Mouse (Mus musculus) small intestine, adult 2 months (tissue): ENCODE measurements around the gene Onecut1.

Source experiments
- CTCF ChIP-seq: fragments of 200-500 bp; IDR thresholded peaks from 2 replicates; pipeline ENCODE4 v1.5.1; 2012; ENCODE audit warnings: low read depth, mild to moderate bottlenecking, control low read depth, inconsistent platforms, low read length, moderate library complexity, mixed read lengths; ENCODE audit not compliant: insufficient replicate concordance, insufficient read length; ENCODE audit errors: extremely low read depth
- POLR2A ChIP-seq: fragments of 200-500 bp; IDR thresholded peaks from 2 replicates; pipeline ENCODE4 v1.6.1; 2012; ENCODE audit warnings: low read depth, mild to moderate bottlenecking, control low read depth, inconsistent platforms, low read length, moderate library complexity

- TF ChIP-seq CTCF (no peak), POLR2A (no peak)
Measured at GRCm38 (mm10) chr9:74858111-74858510, 3.6 kb upstream of the Onecut1 start.
